Mouse (Mus musculus) olfactory bulb, adult 2 months (tissue): ENCODE measurements around the gene Catsper3.

Source experiments
- CTCF ChIP-seq: fragments of 200-500 bp; IDR thresholded peaks from 2 replicates; pipeline ENCODE4 v1.5.1; 2012; ENCODE audit warnings: low read depth, mild to moderate bottlenecking, low read length, moderate library complexity; ENCODE audit not compliant: insufficient read depth
- POLR2A ChIP-seq: fragments of 200-500 bp; IDR thresholded peaks from 2 replicates; pipeline ENCODE4 v1.6.1; 2012; ENCODE audit warnings: mild to moderate bottlenecking, low read depth, low read length, moderate library complexity; ENCODE audit not compliant: insufficient read depth

GRCm38 (mm10) chr13:55786120-55786519, 1.8 kb downstream of the Catsper3 start:
- no peak for TF ChIP-seq CTCF
- no peak for TF ChIP-seq POLR2A
